19 mouse cellular contexts compared by ENCODE assay signal in genomic region chr7:82007151-82007550, GRCm38 (mm10). TPM values are rescaled to one million over a fixed set of nuclear protein-coding genes. Genes with fewer than 3 reads are reported as not detected.
"Had no signal": no experiment of that assay in that cellular context is flagged by ENCODE, and none has a peak within 500 bp of the region (broad histone marks: within the 10 kb centered on the region; RNA-seq: fewer than 3 reads in every experiment).

No protein-coding gene starts in this region.

- H3K27ac ChIP-seq: midbrain, embryonic 13.5 days; midbrain, embryonic 15.5 days; neural tube, embryonic 13.5 days; neural tube, embryonic 15.5 days had no signal

- DNase-seq: lung, adult 18-20 months; lung, embryonic 14.5 days; lung, postnatal 10 days; lung, postnatal 4 days; retina, postnatal 1 day; right cerebral cortex, adult 18-20 months; right cerebral cortex, postnatal 25 days; right cerebral cortex, postnatal 4 days; spleen, adult 18-20 months; thymus, adult 18-20 months; thymus, postnatal 14 days; thymus, postnatal 36 days had no signal

- H3K9ac ChIP-seq: lung, embryonic 14.5 days; midbrain, embryonic 13.5 days; midbrain, embryonic 15.5 days; neural tube, embryonic 13.5 days; neural tube, embryonic 15.5 days had no signal

- H3K4me1 ChIP-seq: megakaryocyte, embryonic 14.5 days; midbrain, embryonic 13.5 days; midbrain, embryonic 15.5 days; neural tube, embryonic 15.5 days had no signal

- H3K36me3 ChIP-seq: midbrain, embryonic 13.5 days; midbrain, embryonic 15.5 days; neural tube, embryonic 13.5 days; neural tube, embryonic 15.5 days had no signal

- H3K4me2 ChIP-seq: lung, embryonic 14.5 days; midbrain, embryonic 11.5 days; midbrain, embryonic 13.5 days; midbrain, embryonic 15.5 days; neural tube, embryonic 13.5 days; neural tube, embryonic 15.5 days had no signal

- H3K27me3 ChIP-seq: midbrain, embryonic 13.5 days; midbrain, embryonic 15.5 days had no signal

- H3K4me3 ChIP-seq: megakaryocyte, embryonic 14.5 days; midbrain, embryonic 13.5 days; midbrain, embryonic 15.5 days; neural tube, embryonic 13.5 days; neural tube, embryonic 15.5 days had no signal

RNA-seq across cellular contexts. Expression of gene Bnc1, which starts 15.1 kb away (rescaled TPM):
- total RNA-seq: monocyte, adult 5-6 weeks had no signal
